Mouse (Mus musculus): ENCODE results near the gene Mfrp.

Gene Mfrp

DNA sequence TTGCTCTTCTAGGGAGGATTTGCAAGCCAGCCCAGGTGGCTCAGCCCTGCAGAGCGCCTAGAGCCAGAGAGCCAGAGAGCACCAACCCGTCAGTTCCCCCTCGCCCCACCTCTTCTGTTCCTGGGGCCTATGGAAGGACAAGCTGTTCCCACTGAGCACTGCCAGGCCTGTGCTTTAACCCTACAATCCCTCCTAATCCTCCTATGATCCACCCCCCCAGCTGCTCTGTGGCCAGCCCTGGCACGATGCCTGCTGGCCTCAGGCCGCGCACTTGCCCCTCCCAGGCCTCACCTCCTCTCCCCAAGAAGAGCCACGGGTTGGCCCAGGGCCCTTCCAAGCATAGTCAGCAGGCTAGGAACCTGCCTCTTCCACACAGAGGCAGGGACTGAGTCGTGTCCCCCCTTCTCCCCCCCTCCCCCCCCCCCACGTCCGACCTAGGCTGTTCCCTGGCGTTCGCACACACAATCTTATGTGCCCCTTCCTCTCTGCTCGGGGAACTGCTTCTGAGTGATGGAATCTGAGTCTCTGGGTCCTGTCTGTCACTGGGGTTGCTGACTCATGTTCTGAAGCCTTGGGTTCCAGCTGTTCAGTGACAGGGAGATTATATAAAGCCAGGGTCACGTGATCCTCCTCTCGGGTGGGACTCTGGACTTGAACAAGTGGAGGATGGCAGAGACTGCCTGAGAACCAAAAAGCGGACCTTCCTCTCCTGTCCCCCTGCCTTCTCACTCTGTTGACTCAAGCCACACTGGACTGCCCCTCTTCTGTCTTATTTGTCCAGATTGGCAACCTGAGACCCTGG, 22.4 kb upstream of the Mfrp start:
- DNase-seq (ENCODE audit: low spot score), result peak; percentile 93

DNA sequence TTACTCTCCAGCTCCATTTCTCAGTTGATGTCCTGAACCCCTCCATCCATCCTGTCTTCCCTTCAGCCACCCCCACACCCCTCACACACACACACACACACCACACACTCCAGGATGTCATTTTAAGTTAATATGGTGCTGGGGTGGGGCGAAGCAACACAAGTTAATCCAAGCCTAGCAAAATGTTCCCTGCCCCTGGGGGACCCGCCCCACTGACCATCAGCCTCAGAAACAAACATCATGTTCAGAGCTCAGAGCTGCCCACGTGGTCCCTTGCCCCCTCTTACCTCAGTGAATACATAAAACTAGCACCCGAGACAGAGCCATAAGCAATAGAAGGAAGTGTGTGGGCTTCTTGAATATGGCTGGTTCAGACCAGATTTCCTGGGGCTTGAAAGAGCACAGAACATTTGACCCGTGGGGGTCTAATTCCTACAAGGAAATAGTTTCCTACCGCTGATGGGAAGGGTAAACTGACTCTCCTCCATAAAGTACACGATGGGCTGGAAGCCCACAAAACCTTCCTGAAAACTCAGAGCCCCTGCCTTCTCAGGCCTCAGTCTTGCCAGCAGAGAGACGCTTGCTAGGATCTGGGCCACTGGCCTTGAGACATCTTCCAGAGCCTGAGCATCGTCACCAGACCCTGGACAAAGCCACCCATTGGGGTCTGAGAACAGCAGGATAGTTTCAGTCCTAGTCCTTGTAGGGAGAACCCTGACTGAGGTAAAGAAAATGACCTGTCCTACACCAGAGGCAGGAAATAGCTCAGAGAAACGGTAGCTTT, 21.3 kb upstream of the Mfrp start:
- no peak for DNase-seq (ENCODE audit: low spot score)

DNA sequence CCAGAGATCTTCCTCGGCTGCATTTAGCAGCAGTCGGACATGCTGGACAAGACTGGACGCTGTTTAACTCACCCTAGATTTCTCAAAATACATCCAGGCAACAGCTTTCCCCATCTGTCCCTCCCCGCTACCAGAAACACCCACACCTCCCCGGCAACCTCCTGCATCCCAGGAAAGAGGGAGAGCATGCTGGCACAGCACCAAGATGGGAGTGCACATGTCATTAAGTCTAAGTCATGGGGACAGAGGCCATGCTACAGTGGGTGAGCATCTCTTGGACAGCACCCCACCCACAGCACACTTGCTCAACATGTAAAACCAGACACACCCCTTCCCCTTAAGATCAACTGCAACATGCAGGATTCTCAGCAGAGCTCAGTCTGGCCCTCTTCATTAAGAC, 20.6 kb upstream of the Mfrp start:
- DNase-seq (ENCODE audit: low spot score), result peak; percentile 60

DNA sequence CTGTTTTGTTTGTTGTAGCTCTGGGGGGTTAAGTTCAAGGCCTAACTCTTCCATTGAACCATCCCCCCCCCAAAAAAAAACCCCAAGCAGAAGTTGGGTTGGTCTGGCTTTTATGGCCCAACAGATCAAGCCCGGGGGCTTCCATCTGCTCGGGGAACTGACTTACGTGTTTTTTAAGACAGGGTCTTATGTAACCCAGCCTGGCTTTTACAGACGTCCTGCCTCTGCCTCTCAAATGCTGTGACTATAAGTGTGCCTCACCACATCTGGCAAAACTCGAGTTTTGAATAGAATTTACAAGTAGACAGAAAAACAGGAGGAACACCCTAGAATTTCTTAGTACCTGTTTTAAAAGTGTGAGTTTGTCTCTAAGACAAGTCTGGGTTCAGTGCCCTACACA, 19.9 kb upstream of the Mfrp start:
- no peak for DNase-seq (ENCODE audit: low spot score)

DNA sequence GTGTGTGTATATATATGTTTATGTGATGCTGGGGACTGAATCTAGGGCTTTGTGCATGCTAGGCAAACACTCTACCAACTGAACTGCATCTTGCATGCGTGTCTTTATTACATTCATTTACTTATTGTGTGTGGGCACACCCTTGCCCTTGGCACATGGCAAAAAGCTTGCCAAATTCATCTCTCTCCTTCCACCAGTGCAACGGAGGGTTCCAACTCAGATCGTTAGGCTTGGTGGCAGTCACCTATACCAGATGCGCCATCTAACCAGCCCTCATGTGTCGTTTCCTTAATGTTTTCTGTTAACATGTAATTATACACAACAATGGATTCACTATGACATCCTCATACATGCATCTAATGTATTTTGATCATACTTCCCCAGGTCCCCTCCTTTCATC, 19.3 kb upstream of the Mfrp start:
- no peak for DNase-seq (ENCODE audit: low spot score)

DNA sequence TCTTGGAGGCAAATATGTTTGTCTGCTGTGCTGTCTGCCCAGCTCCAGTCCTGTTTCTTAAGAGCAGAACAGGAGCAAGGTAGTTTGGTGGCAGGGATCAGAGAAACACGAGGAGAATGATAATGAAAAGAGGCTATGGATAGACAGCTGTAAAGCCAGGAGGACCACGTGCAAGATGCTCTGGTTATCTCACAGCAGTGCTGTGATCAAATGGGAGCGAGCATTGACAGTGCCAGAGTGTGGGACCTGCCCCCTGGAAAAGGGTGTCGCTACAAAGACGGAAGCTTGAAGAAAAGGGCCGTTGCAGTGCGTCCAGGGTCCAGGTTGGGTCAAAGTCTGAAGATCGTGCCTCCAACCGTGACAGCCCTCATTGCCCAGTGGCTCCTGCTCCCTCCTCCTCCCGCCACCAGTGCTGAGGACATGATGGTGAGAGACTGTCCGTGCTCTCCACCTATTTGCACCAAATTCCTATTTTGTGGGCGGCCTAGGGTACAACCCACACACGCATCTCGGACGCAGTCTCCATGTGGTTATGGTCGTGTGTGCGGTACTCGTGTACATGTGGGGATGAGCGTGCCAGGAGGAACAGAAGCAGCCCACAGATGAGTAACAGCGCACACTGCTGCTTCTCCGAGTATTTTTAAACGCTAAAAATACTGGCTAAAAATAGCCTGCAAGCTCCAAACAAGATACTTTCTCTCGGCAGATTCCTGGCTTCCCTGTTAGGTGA, 18.0 kb upstream of the Mfrp start:
- no peak for DNase-seq (ENCODE audit: low spot score)

DNA sequence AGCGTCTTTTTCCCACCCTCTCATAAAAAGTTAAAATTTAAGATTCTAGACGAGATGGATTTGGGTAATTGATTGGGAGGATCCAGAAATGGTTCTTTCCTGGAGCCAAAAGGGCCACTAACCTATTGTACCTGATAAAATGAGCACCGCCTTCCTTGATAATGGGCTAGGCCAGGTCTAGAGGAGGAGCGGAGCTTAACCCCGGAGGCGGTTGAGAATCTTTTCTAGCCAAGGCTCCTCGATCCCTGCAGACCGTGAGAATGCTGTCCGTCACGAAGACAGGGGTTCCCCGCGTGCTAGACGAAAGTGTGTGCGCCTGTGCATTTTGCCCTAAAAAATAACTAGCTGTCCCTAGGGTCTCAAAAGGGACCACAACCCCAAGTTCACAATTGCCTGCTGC, 17.3 kb upstream of the Mfrp start:
- no peak for DNase-seq (ENCODE audit: low spot score)

DNA sequence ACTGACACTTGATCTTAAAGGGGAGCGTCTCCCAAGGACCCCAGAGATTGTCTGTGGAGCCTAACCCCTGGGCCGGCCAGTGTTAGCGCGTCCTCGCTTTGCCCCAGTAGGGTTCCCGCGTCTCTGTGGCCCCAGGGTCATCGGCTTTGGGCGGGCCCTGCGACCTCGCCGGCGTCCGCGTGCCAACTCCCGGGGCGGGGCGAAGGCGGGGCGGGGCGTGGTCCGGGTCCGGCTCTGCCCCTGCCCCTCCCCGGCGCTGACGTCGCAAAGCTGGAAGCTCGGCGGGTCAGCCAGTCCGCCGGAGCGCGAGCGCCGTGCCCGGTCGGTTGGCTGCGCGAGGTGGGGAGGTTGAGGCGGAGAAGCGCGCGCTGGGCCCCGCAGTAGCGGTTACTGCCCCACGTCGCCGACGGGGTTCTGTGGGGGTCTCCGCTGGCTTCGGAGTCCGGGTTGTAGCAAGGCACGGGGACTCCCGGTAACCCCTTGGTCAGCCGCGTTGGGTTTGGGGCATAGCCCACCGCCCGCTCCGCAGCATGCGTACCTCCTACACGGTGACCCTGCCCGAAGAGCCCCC, 16.8 kb upstream of the Mfrp start:
- DNase-seq (ENCODE audit: low spot score), result no peak

DNA sequence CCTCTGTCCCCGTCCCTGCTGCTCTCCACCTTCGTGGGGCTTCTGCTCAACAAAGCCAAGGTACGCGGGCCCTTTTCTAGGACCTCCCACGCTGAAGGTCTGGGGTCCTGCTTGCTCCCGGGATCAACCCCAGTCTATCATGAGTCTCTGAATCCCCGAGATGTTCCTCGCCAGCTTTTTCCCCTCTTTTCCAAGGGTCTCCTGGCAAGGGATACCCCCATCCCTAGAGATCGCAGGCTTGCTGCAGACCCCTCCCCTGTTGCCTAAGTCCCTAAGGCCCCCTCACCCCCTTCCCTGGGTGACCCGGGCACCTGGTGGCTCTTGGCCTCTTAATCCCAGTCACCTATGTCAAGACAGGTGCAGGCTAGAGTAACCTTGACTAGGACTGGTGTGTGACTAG, 16.3 kb upstream of the Mfrp start:
- DNase-seq (ENCODE audit: low spot score), result no peak

DNA sequence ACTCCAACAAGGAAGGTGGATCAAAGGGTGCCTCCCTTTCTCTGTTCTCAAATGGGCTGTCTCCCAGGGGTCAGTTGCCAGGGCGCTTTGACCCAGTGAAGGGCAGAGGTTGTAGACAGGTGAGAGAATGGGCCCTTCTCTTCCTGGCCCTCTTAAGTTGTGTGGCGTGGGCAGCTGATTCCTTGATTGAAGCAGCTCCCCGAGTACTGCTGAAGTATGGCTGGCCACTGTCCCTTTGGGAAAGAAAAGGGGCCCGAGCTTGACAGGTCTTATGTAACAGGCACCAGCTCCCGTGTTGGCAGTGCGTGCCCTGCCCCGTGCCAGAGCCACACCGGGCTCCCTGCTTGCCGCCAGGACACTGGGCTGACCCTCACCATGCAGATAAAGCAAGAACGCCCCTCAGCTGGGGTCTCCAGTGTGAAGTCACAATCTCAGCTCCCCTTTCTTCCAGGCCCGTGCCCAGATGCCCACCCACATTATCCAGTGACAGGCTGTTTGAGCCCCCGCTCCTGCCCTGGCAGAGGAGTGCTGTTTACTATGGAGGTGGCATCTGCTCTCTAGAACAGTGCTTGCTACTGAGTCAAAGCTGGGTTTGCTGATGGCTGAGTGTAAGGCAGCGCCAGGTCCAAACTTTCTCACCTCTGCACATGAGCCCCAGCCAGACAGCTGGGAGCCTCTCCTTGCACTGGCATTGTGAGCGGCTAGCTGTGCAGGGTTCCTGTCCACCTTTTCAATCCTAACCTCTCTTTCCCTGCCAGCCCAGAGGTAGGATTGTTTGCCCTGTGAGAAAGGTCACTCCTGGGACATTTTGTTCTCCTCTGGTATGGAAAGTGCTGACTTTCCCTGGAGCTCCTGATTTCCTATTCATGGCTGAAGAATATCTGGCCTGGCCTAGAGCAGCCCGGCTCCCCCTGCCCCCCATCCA, 15.5 kb upstream of the Mfrp start:
- no peak for DNase-seq (ENCODE audit: low spot score)

DNA sequence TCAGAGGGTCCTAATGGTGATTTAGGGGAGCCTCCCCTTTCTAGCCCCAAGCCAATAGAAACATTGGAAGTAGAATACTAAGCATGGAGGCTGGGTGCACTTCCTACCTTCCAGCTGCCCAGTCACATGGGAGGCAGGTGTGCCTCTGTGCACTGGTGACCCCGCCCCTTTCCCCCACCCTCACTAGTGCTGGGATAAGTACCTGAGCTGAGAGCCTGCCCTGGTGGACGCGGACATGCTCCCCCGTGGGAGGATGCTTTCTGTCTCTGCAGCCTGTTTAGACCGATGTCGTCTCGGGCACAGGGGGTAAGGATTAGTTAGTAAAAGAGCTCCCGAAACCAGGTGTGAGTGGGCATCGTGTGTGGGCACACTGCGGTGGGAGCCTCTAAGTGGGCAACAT, 14.6 kb upstream of the Mfrp start:
- no peak for DNase-seq (ENCODE audit: low spot score)

DNA sequence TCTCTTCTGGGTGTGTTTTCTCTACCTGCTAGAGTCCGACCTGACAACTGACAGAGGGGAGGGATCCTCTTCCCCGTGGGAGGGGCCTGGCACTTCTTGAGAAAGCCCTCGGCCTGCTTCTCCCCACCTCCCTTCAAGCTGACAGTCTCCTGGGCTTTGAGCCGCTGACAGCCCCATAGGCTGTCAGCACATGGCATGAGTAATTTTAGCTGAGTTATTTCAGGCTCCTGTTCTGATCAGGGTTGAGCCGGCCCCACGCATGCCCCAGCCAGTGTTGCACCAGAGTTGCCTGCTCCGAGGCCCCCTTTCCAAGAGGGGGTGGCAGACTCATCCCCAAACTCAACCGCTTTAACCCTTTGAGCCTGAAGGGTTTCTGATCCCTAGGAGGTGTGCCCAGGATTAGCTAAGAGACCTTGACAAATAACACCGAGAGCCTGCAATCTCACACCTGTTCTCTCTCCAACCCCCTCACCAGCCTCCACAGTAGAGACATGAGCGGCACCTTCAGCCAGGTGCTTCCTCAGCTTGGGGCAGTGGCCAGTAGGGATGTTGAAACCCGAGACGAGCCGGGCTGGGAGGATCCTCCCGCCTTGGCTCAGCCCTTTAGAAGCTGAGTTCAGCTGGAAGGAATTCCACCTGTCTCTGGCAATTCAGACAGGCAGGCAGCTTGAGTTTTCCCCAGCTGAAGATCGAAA, 13.6 kb upstream of the Mfrp start:
- peak; percentile 79 for DNase-seq (ENCODE audit: low spot score)

DNA sequence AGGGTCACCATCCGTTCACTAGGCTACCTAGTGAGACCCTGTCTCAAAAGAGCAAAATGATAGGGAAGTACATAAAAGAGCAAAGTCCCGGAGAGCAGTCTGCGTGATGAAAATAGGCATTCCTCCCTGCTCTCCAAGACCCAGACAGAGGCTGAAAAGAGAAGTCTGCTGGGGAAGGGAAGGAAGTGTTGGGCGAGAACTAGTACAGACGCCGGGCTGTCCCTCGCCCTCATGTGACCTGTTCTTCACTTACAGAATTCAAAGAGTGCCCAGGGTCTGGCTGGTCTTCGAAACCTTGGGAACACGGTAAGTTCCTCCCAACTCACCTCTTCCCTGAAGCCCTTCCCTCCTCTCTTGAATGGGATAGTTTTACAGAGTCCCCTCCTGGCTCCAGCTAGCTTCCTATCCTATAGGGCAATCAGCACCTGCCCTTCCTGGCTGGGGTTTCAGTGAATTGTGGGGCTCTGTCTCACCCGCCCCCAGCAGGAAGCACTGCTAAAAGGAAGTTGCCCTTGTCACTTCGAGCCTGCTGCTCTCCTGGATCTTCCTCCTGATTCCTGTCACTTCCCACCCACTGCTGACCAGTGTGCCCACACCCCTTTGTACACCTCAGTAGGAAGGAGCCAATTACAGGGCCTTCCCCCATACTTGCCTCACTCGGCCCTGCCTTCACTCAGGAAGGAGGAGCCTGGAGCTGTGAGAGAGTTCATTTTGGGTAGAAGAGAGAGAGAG, 12.5 kb upstream of the Mfrp start:
- no peak for DNase-seq (ENCODE audit: low spot score)

DNA sequence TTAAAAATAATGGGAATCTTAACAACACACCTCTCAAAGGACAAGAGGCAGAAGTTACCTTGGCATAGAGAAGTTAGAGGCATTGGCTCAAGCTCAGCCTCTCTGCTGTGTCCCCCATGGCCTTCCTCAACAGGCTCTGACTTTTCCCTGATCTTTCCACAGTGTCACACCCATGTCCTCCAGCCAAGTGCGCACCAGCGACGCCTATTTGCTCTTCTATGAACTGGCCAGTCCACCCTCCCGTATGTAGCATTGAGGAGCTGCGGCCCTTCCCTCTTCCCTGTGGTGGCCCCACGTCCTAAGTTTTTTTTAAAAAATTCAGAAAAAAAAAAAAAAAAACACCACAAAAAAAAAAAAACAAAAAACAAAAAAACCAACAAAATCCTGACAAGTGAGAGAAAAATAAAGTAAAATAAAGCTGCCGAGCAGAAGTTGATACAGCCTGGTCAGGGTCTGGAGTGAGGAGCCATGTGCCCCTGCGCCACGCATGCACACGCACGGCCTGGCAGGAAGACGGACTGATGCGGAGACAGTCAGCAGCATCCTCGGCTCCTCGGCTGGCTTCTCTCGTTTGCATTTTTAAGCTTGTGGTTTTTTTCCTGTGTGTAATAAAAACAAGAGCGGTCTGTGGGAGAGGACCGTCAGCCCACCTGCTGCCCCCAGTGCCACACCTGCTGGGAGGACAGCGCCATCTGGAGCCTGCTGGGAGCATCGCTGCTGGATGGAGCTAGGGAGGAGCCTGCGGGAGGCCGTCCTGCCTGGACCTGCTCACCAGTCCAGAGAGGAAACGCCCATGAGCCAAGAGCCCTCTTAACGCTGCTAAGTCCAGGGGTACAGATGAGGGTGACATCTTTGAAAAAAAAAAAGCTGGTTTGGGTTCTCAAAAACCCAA, 7.7 kb upstream of the Mfrp start:
- no peak for DNase-seq (ENCODE audit: low spot score)

DNA sequence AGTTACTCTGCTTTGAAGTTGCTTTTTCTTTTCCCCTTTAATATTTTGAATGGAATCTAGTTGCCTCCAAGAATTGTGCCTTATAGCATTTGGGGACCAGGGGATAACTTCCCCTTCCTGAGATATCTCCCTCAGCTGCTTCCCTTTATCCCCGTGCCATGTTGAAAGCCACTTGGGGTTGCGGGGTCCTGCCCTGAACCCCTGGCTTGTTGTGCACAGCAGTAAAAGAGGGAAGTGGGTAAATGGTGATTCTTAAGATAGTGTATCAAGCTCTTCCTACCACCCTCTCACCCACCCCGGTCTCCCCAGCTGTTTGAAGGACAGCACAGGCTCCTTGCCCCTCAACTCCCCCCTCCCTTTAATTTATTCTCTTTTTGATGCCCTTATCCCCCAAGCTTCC, 6.8 kb upstream of the Mfrp start:
- no peak for DNase-seq (ENCODE audit: low spot score)

DNA sequence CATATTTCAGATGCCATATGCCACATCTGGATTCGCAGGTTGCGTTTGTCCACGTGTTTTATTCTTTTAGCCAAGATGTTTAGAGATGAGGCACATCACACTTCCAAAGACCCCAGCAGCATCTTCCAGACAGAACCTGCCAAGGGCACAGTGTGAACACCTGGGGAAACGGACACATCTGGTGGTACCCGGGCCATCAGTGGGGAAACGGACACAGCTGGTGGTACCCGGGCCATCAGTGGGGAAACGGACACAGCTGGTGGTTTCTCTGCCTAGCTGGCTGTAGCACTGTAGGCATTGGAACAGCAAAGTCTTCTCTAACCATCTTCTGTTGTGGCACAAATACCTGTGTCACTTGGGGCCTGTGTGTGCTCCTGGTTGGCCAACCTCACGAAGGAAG, 5.7 kb upstream of the Mfrp start:
- no peak for DNase-seq (ENCODE audit: low spot score)

DNA sequence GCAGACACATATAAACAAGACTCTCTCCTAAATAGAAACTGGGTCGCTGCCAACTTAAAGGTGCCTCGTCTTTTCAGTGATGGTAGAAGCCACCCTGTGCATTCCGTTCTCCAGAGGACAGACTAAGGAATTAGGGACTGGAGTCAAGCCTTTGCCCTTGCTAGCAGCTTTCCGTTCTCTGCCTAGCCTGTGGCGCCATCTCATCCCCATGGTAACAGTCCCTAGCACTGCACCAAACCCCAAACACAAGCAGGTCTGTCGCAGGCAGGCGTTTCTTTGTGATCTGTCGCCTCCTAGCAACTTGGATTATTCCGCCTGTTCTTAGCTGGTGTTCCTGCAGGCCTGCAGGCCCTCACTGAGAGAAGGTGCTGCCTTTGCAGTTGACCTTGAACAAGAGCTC, 5.0 kb upstream of the Mfrp start:
- no peak for DNase-seq (ENCODE audit: low spot score)

DNA sequence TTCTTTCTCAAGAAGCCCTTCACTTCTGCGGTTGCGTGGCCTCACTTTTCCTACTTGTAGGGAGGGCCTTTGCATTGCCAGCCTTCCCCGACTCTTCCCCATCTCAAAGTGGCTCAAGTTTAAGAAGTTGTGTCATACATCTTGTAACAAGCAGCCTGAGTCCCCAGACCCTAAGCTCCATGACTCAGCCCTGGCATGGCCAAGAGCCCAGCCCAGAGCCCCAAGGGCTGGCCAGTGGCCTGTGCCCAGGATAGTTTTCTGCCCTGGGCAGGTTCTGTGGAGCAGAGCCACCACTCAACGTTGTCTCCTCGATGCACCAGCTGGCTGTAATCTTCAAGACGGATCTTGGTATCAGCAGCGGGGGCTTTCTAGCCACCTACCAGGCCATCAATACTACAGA, 3.4 kb downstream of the Mfrp start:
- DNase-seq (ENCODE audit: low spot score), result peak; percentile 57

DNA sequence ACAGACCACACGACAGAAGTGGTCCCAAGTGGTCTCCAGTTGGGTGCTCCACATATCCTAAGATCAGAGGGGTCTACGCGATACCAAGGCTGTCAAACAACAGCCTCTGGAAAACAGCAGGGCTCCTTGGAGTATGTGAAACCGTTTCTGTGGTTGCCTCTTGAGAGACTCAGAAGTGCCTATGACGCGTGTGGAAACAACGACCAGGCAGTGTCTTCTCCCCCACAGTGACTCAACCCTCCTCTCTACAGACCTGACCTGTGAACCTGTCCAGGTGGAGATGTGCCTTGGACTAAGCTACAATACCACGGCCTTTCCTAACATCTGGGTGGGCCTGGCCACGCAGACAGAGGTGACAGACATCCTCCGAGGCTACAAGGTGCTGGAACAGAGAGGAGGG, 4.3 kb downstream of the Mfrp start:
- DNase-seq (ENCODE audit: low spot score), result no peak

Data from adipocyte (in vitro differentiated cells).